Mouse (Mus musculus): ENCODE data around the gene Elp4. TPM values are rescaled to one million over a fixed set of nuclear protein-coding genes. Genes with fewer than 3 reads are reported as not detected.
A peak's percentile ranks its signal among the peaks of the same experiment; 100 is the strongest.

Gene Elp4
- polyA plus RNA-seq, 1 experiment from 2014 or later: 13.4 TPM

- no peaks in the 10 kb centered on the region for H3K9me3 ChIP-seq (replicated peaks; ENCODE audit: control insufficient read depth, low read length)
- no peaks in the 10 kb centered on the region for H3K4me1 ChIP-seq (ENCODE audit: control insufficient read depth, low read depth, low read length)
- H3K27ac ChIP-seq (ENCODE audit: low read length): no peak overlapping the region
- H3K9ac ChIP-seq (ENCODE audit: low read depth, low read length): no peak overlapping the region
- ATAC-seq (ENCODE audit: low read depth): no peak
- no peaks in the 10 kb centered on the region for H3K36me3 ChIP-seq (ENCODE audit: control insufficient read depth, insufficient read depth)
- no peak overlapping the region for H3K4me3 ChIP-seq (ENCODE audit: low read depth, low read length)
- H3K4me2 ChIP-seq (ENCODE audit: low read depth, low read length): no peak overlapping the region
- no peaks in the 10 kb centered on the region for H3K27me3 ChIP-seq (ENCODE audit: control insufficient read depth, insufficient read depth, low read depth, low read length)
- WGBS (ENCODE audit: insufficient replicate concordance): 74% methylated on average over 1 of the region's 1 CpGs
Measured at GRCm38 (mm10) chr2:105780739-105781138, 123.6 kb downstream of the Elp4 start.

GRCm38 (mm10) chr2:105779320-105779891 lies 125.0 kb downstream of the Elp4 start:
- Histone ChIP-seq H3K4me2 (ENCODE audit: low read depth, low read length) (no peak overlapping the region), H3K9ac (ENCODE audit: low read depth, low read length) (no peak overlapping the region), H3K36me3 (ENCODE audit: control insufficient read depth, insufficient read depth) (no peaks in the 10 kb centered on the region), H3K27me3 (ENCODE audit: control insufficient read depth, insufficient read depth, low read depth, low read length) (no peaks in the 10 kb centered on the region), H3K9me3 (replicated peaks; ENCODE audit: control insufficient read depth, low read length) (no peaks in the 10 kb centered on the region), H3K27ac (ENCODE audit: low read length) (no peak overlapping the region), H3K4me1 (ENCODE audit: control insufficient read depth, low read depth, low read length) (no peaks in the 10 kb centered on the region), H3K4me3 (ENCODE audit: low read depth, low read length) (no peak overlapping the region)
- WGBS (ENCODE audit: insufficient replicate concordance): 64% methylated on average over 6 of the region's 6 CpGs
- no peak for ATAC-seq (ENCODE audit: low read depth)

- no peaks in the 10 kb centered on the region for H3K9me3 ChIP-seq (replicated peaks; ENCODE audit: control insufficient read depth, low read length)
- H3K27me3 ChIP-seq (ENCODE audit: control insufficient read depth, insufficient read depth, low read depth, low read length): no peaks in the 10 kb centered on the region
- H3K4me3 ChIP-seq (ENCODE audit: low read depth, low read length): no peak overlapping the region
- peaks cover 4% of the 10 kb centered on the region for H3K4me1 ChIP-seq (ENCODE audit: control insufficient read depth, low read depth, low read length)
- H3K36me3 ChIP-seq (ENCODE audit: control insufficient read depth, insufficient read depth): no peaks in the 10 kb centered on the region
- no peak overlapping the region for H3K27ac ChIP-seq (ENCODE audit: low read length)
- H3K4me2 ChIP-seq (ENCODE audit: low read depth, low read length): no peak overlapping the region
- WGBS (ENCODE audit: insufficient replicate concordance): 69% methylated on average over 3 of the region's 3 CpGs
- ATAC-seq (ENCODE audit: low read depth): no peak
- H3K9ac ChIP-seq (ENCODE audit: low read depth, low read length): no peak overlapping the region
Measured at GRCm38 (mm10) chr2:105771314-105771713, 133.1 kb downstream of the Elp4 start.

- ATAC-seq (ENCODE audit: low read depth): peak; percentile 94
- Histone ChIP-seq H3K27me3 (ENCODE audit: control insufficient read depth, insufficient read depth, low read depth, low read length) (no peaks in the 10 kb centered on the region), H3K4me1 (ENCODE audit: control insufficient read depth, low read depth, low read length) (peaks cover 4% of the 10 kb centered on the region), H3K36me3 (ENCODE audit: control insufficient read depth, insufficient read depth) (no peaks in the 10 kb centered on the region), H3K4me3 (ENCODE audit: low read depth, low read length) (no peak overlapping the region), H3K27ac (ENCODE audit: low read length) (peak overlapping the region; percentile 59), H3K9me3 (replicated peaks; ENCODE audit: control insufficient read depth, low read length) (no peaks in the 10 kb centered on the region), H3K4me2 (ENCODE audit: low read depth, low read length) (no peak overlapping the region), H3K9ac (ENCODE audit: low read depth, low read length) (no peak overlapping the region)
- 31% methylated on average over 4 of the region's 4 CpGs for whole genome bisulfite sequencing (ENCODE audit: insufficient replicate concordance)
Measured at GRCm38 (mm10) chr2:105769747-105770328, 134.5 kb downstream of the Elp4 start.

GRCm38 (mm10) chr2:105753512-105753911 lies 150.9 kb downstream of the Elp4 start:
- Histone ChIP-seq H3K9me3 (replicated peaks; ENCODE audit: control insufficient read depth, low read length) (no peaks in the 10 kb centered on the region), H3K4me3 (ENCODE audit: low read depth, low read length) (no peak overlapping the region), H3K27ac (ENCODE audit: low read length) (no peak overlapping the region), H3K4me2 (ENCODE audit: low read depth, low read length) (no peak overlapping the region), H3K27me3 (ENCODE audit: control insufficient read depth, insufficient read depth, low read depth, low read length) (no peaks in the 10 kb centered on the region), H3K36me3 (ENCODE audit: control insufficient read depth, insufficient read depth) (no peaks in the 10 kb centered on the region), H3K9ac (ENCODE audit: low read depth, low read length) (no peak overlapping the region), H3K4me1 (ENCODE audit: control insufficient read depth, low read depth, low read length) (no peaks in the 10 kb centered on the region)
- no peak for ATAC-seq (ENCODE audit: low read depth)
- 37% methylated on average over 1 of the region's 1 CpGs for WGBS (ENCODE audit: insufficient replicate concordance)

GRCm38 (mm10) chr2:105749111-105749510 lies 155.3 kb downstream of the Elp4 start:
- no peaks in the 10 kb centered on the region for H3K4me1 ChIP-seq (ENCODE audit: control insufficient read depth, low read depth, low read length)
- H3K36me3 ChIP-seq (ENCODE audit: control insufficient read depth, insufficient read depth): no peaks in the 10 kb centered on the region
- no peak overlapping the region for H3K4me3 ChIP-seq (ENCODE audit: low read depth, low read length)
- 67% methylated on average over 5 of the region's 5 CpGs for WGBS (ENCODE audit: insufficient replicate concordance)
- no peak overlapping the region for H3K9ac ChIP-seq (ENCODE audit: low read depth, low read length)
- peak; percentile 64 for ATAC-seq (ENCODE audit: low read depth)
- H3K9me3 ChIP-seq (replicated peaks; ENCODE audit: control insufficient read depth, low read length): no peaks in the 10 kb centered on the region
- no peaks in the 10 kb centered on the region for H3K27me3 ChIP-seq (ENCODE audit: control insufficient read depth, insufficient read depth, low read depth, low read length)
- no peak overlapping the region for H3K27ac ChIP-seq (ENCODE audit: low read length)
- no peak overlapping the region for H3K4me2 ChIP-seq (ENCODE audit: low read depth, low read length)

GRCm38 (mm10) chr2:105746896-105747295 lies 157.5 kb downstream of the Elp4 start:
- Histone ChIP-seq H3K9me3 (replicated peaks; ENCODE audit: control insufficient read depth, low read length) (no peaks in the 10 kb centered on the region), H3K36me3 (ENCODE audit: control insufficient read depth, insufficient read depth) (no peaks in the 10 kb centered on the region), H3K27ac (ENCODE audit: low read length) (no peak overlapping the region), H3K4me3 (ENCODE audit: low read depth, low read length) (no peak overlapping the region), H3K9ac (ENCODE audit: low read depth, low read length) (no peak overlapping the region), H3K4me2 (ENCODE audit: low read depth, low read length) (no peak overlapping the region), H3K4me1 (ENCODE audit: control insufficient read depth, low read depth, low read length) (no peaks in the 10 kb centered on the region), H3K27me3 (ENCODE audit: control insufficient read depth, insufficient read depth, low read depth, low read length) (no peaks in the 10 kb centered on the region)
- 67% methylated on average over 7 of the region's 7 CpGs for whole genome bisulfite sequencing (ENCODE audit: insufficient replicate concordance)
- no peak for ATAC-seq (ENCODE audit: low read depth)

GRCm38 (mm10) chr2:105736166-105736565 lies 168.2 kb downstream of the Elp4 start:
- Histone ChIP-seq H3K27ac (ENCODE audit: low read length) (no peak overlapping the region), H3K4me3 (ENCODE audit: low read depth, low read length) (no peak overlapping the region), H3K9ac (ENCODE audit: low read depth, low read length) (no peak overlapping the region)

GRCm38 (mm10) chr2:105730704-105731103 lies 173.7 kb downstream of the Elp4 start:
- no peak overlapping the region for H3K4me3 ChIP-seq (ENCODE audit: low read depth, low read length)
- H3K4me2 ChIP-seq (ENCODE audit: low read depth, low read length): no peak overlapping the region
- no peaks in the 10 kb centered on the region for H3K4me1 ChIP-seq (ENCODE audit: control insufficient read depth, low read depth, low read length)
- H3K36me3 ChIP-seq (ENCODE audit: control insufficient read depth, insufficient read depth): no peaks in the 10 kb centered on the region
- H3K9me3 ChIP-seq (replicated peaks; ENCODE audit: control insufficient read depth, low read length): no peaks in the 10 kb centered on the region
- 71% methylated on average over 3 of the region's 3 CpGs for WGBS (ENCODE audit: insufficient replicate concordance)
- no peak overlapping the region for H3K27ac ChIP-seq (ENCODE audit: low read length)
- no peak for ATAC-seq (ENCODE audit: low read depth)
- no peak overlapping the region for H3K9ac ChIP-seq (ENCODE audit: low read depth, low read length)
- H3K27me3 ChIP-seq (ENCODE audit: control insufficient read depth, insufficient read depth, low read depth, low read length): no peaks in the 10 kb centered on the region

More at GRCm38 (mm10) chr2:105736166-105736565, 168.2 kb downstream of the Elp4 start:
- Histone ChIP-seq H3K36me3 (ENCODE audit: control insufficient read depth, insufficient read depth) (no peaks in the 10 kb centered on the region), H3K9me3 (replicated peaks; ENCODE audit: control insufficient read depth, low read length) (no peaks in the 10 kb centered on the region), H3K4me1 (ENCODE audit: control insufficient read depth, low read depth, low read length) (no peaks in the 10 kb centered on the region), H3K27me3 (ENCODE audit: control insufficient read depth, insufficient read depth, low read depth, low read length) (no peaks in the 10 kb centered on the region), H3K4me2 (ENCODE audit: low read depth, low read length) (no peak overlapping the region)
- ATAC-seq (ENCODE audit: low read depth): no peak

All from liver, embryonic 16.5 days (tissue).